Mouse (Mus musculus) CH12.LX (cell line): Measurements from ENCODE around the gene Wasl. TPM values are rescaled to one million over a fixed set of nuclear protein-coding genes. Genes with fewer than 3 reads are reported as not detected.

Source experiments
- DNase-seq: peaks from one replicate; pipeline ENCODE4 v3.0.0-alpha.2; 2013; ENCODE audit errors: extremely low read depth
- H3K27ac ChIP-seq: 2 replicates; pipeline ENCODE4 v1.5.1; 2012; ENCODE audit warnings: low read depth, mild to moderate bottlenecking, control low read depth, moderate library complexity; ENCODE audit not compliant: insufficient read depth
- H3K27me3 ChIP-seq: replicated peaks from 2 replicates; pipeline ENCODE3; 2012; ENCODE audit warnings: inconsistent platforms
- H3K36me3 ChIP-seq, 2 experiments: replicated peaks in 1 of 2; 2 replicates each; pipeline versions ENCODE3 to v1.6.1; 2012; ENCODE audit warnings: inconsistent platforms in 1 of 2, low read length in 1 of 2, mild to moderate bottlenecking in 1 of 2, mixed read lengths in 1 of 2, moderate library complexity in 1 of 2; ENCODE audit not compliant: control insufficient read depth in 1 of 2, insufficient read depth in 1 of 2
- H3K4me1 ChIP-seq, 2 experiments: 2 replicates each; pipeline ENCODE4 v1.6.1; 2012; ENCODE audit warnings: inconsistent platforms in 1 of 2, moderate library complexity in 1 of 2; ENCODE audit not compliant: insufficient read depth in 2 of 2, control insufficient read depth in 1 of 2
- H3K4me2 ChIP-seq: 2 replicates; pipeline ENCODE4 v1.6.1; 2012; ENCODE audit warnings: low read depth, mild to moderate bottlenecking, control low read depth; ENCODE audit not compliant: poor library complexity, insufficient read depth, severe bottlenecking
- H3K4me3 ChIP-seq, 3 experiments: fragments of 150-350 bp in 1 of 3; sonication (generic) in 1 of 3; replicated peaks in 1 of 3; 2 replicates each; pipeline versions ENCODE3 to v1.5.1; 2011 to 2012; ENCODE audit warnings: low read depth in 2 of 3, low read length in 2 of 3, mild to moderate bottlenecking in 2 of 3, moderate library complexity in 2 of 3, control low read depth in 1 of 3, improper control_type of control experiment in 1 of 3, inconsistent platforms in 1 of 3, mixed read lengths in 1 of 3; ENCODE audit not compliant: poor library complexity in 1 of 3
- H3K79me2 ChIP-seq: replicated peaks from 2 replicates; pipeline ENCODE4 v1.6.1; 2012; ENCODE audit warnings: mild to moderate bottlenecking, moderate library complexity; ENCODE audit not compliant: control insufficient read depth, poor library complexity, insufficient read depth, severe bottlenecking; ENCODE audit errors: extremely low read depth
- H3K9ac ChIP-seq: 2 replicates; pipeline ENCODE4 v1.6.1; 2012; ENCODE audit warnings: low read depth, mild to moderate bottlenecking, control low read depth, moderate library complexity; ENCODE audit not compliant: insufficient read depth
- H3K9me3 ChIP-seq: replicated peaks from 2 replicates; pipeline ENCODE3; 2012; ENCODE audit warnings: low read length, inconsistent platforms, mixed read lengths
- BHLHE40 ChIP-seq: IDR thresholded peaks from 2 replicates; pipeline ENCODE4 v1.6.1; 2011; ENCODE audit warnings: mild to moderate bottlenecking, low read depth, low read length, improper control_type of control experiment
- CHD1 ChIP-seq: IDR thresholded peaks from 2 replicates; pipeline ENCODE4 v1.6.1; 2012; ENCODE audit warnings: low read depth, low read length, improper control_type of control experiment, inconsistent platforms
- CTCF ChIP-seq, 2 experiments: IDR thresholded peaks in 1 of 2; conservative IDR thresholded peaks in 1 of 2; 2 replicates each; pipeline ENCODE4 v1.5.1; 2011 to 2012; ENCODE audit warnings: low read depth in 2 of 2, low read length in 2 of 2, improper control_type of control experiment in 1 of 2, inconsistent platforms in 1 of 2, mild to moderate bottlenecking in 1 of 2, moderate library complexity in 1 of 2
- ELF1 ChIP-seq: IDR thresholded peaks from 2 replicates; pipeline ENCODE4 v1.6.1; 2014; ENCODE audit warnings: low read depth, mild to moderate bottlenecking, inconsistent platforms, low read length, improper control_type of control experiment
- IRF4 ChIP-seq: IDR thresholded peaks from 2 replicates; pipeline ENCODE4 v1.6.1; 2014; ENCODE audit warnings: low read depth, mild to moderate bottlenecking, inconsistent platforms, low read length, improper control_type of control experiment
- JUN ChIP-seq: IDR thresholded peaks from 2 replicates; pipeline ENCODE4 v1.6.1; 2011; ENCODE audit warnings: low read depth, mild to moderate bottlenecking, low read length, improper control_type of control experiment, moderate library complexity; ENCODE audit not compliant: insufficient read depth
- JUND ChIP-seq: conservative IDR thresholded peaks from 2 replicates; pipeline ENCODE4 v1.6.1; 2011; ENCODE audit warnings: low read depth, low read length, improper control_type of control experiment
- KAT2A ChIP-seq: IDR thresholded peaks from 2 replicates; pipeline ENCODE4 v1.6.1; 2012; ENCODE audit warnings: low read length, improper control_type of control experiment, inconsistent platforms; ENCODE audit not compliant: insufficient replicate concordance
- MAFK ChIP-seq: IDR thresholded peaks from 2 replicates; pipeline ENCODE4 v1.6.1; 2011; ENCODE audit warnings: low read length, improper control_type of control experiment; ENCODE audit not compliant: insufficient replicate concordance
- MEF2A ChIP-seq: IDR thresholded peaks from 2 replicates; pipeline ENCODE4 v1.6.1; 2014; ENCODE audit warnings: low read depth, mild to moderate bottlenecking, inconsistent platforms, low read length, improper control_type of control experiment, borderline replicate concordance
- MXI1 ChIP-seq: IDR thresholded peaks from 2 replicates; pipeline ENCODE4 v1.6.1; 2011; ENCODE audit warnings: mild to moderate bottlenecking, low read depth, low read length, improper control_type of control experiment
- NRF1 ChIP-seq: IDR thresholded peaks from 2 replicates; pipeline ENCODE4 v1.6.1; 2014; ENCODE audit warnings: low read depth, mild to moderate bottlenecking, inconsistent platforms, low read length, improper control_type of control experiment, moderate library complexity
- PAX5 ChIP-seq: IDR thresholded peaks from 2 replicates; pipeline ENCODE4 v1.6.1; 2012; ENCODE audit warnings: low read length, inconsistent platforms, mixed read lengths
- POLR2AphosphoS2 ChIP-seq: IDR thresholded peaks from 2 replicates; pipeline ENCODE4 v1.6.1; 2011; ENCODE audit warnings: low read depth, low read length, improper control_type of control experiment
- RAD21 ChIP-seq: IDR thresholded peaks from 2 replicates; pipeline ENCODE4 v1.6.1; 2011; ENCODE audit warnings: low read depth, mild to moderate bottlenecking, low read length, improper control_type of control experiment, moderate library complexity
- RCOR1 ChIP-seq: conservative IDR thresholded peaks from 2 replicates; pipeline ENCODE4 v1.6.1; 2012; ENCODE audit warnings: low read depth, mild to moderate bottlenecking, inconsistent platforms, low read length, improper control_type of control experiment
- TBP ChIP-seq: conservative IDR thresholded peaks from 2 replicates; pipeline ENCODE4 v1.6.1; 2011; ENCODE audit warnings: low read depth, low read length, improper control_type of control experiment
- TCF12 ChIP-seq: IDR thresholded peaks from 2 replicates; pipeline ENCODE4 v1.6.1; 2014; ENCODE audit warnings: low read depth, mild to moderate bottlenecking, inconsistent platforms, low read length, improper control_type of control experiment
- USF1 ChIP-seq: IDR thresholded peaks from 2 replicates; pipeline ENCODE4 v1.6.1; 2014; ENCODE audit warnings: low read depth, mild to moderate bottlenecking, inconsistent platforms, low read length, improper control_type of control experiment
- USF2 ChIP-seq: conservative IDR thresholded peaks from 2 replicates; pipeline ENCODE4 v1.6.1; 2011; ENCODE audit warnings: low read depth, low read length, improper control_type of control experiment
- ZNF384 ChIP-seq: IDR thresholded peaks from 2 replicates; pipeline ENCODE4 v1.6.1; 2012; ENCODE audit warnings: low read depth, low read length, improper control_type of control experiment, inconsistent platforms
- dilution Hi-C: fragments of 300-500 bp; cut with MboI; formaldehyde crosslinking; loops from 2 replicates; pipeline ENCODE4 v1.14.3; 2020; ENCODE audit warnings: low sequenced_read_pairs; ENCODE audit not compliant: extremely low pct_unique_long_range_greater_than_20kb, extremely low pct_ligation_motif_present
- in situ Hi-C: fragments of 300-500 bp; cut with MboI; formaldehyde crosslinking; loops from 3 replicates; pipeline ENCODE4 v1.14.3; 2019; ENCODE audit warnings: low sequenced_read_pairs, low pct_ligation_motif_present, low pct_unique_long_range_greater_than_20kb, mixed read lengths
- polyA plus RNA-seq: library from polyadenylated mRNA; unstranded; fragments of >175 nt; gene quantifications from 2 replicates; pipeline ENCODE4 v1.2.1, GENCODE M21; 2012; ENCODE audit warnings: low read depth; ENCODE audit not compliant: insufficient read length
- total RNA-seq, 2 experiments: library from RNA; depleted of rRNA; stranded (reverse); fragments of 300-350 nt in 1 of 2; fragments of >200 nt in 1 of 2; gene quantifications; 2 replicates each; pipeline ENCODE4 v1.2.3; 2012 to 2014

Wasl gene
- total and polyA plus RNA-seq, 3 experiments: 3.9 to 8.4 (median 7.6) TPM

GRCm38 (mm10) chr6:24613918-24614317 lies 50.9 kb downstream of the Wasl start:
- H3K4me2 ChIP-seq: no peak overlapping the region
- in situ Hi-C loops: no loop called here
- no peaks in the 10 kb centered on the region for H3K9me3 ChIP-seq

GRCm38 (mm10) chr6:24613346-24613745 lies 51.5 kb downstream of the Wasl start:
- no peak for TF ChIP-seq IRF4
- no peak for TF ChIP-seq PAX5
- TF ChIP-seq KAT2A: no peak
- no peak for TF ChIP-seq TBP
- TF ChIP-seq TCF12: no peak
- TF ChIP-seq, all 38 proteins: peak for 0
- Histone ChIP-seq H3K4me1 (peaks cover 0 to 9% of the 10 kb centered on the region in 2 experiments; a peak in 2 of 4 replicates), H3K4me2 (no peak overlapping the region), H3K36me3 (peaks cover 19 to 53% of the 10 kb centered on the region in 2 experiments), H3K79me2 (no peaks in the 10 kb centered on the region), H3K27ac (no peak overlapping the region), H3K9me3 (no peaks in the 10 kb centered on the region), H3K9ac (no peak overlapping the region), H3K27me3 (no peaks in the 10 kb centered on the region), H3K4me3 (no peak overlapping the region)
- no peak for DNase-seq
- dilution Hi-C loops (no loop called here), in situ Hi-C loops (no loop called here)

More at GRCm38 (mm10) chr6:24613918-24614317, 50.9 kb downstream of the Wasl start:
- no peak overlapping the region for H3K4me3 ChIP-seq
- TF ChIP-seq USF2: no peak
- dilution Hi-C loops: no loop called here
- H3K9ac ChIP-seq: no peak overlapping the region
- H3K27ac ChIP-seq: no peak overlapping the region
- H3K4me1 ChIP-seq: peaks cover 0 to 3% of the 10 kb centered on the region in 2 experiments; a peak in 2 of 4 replicates
- H3K79me2 ChIP-seq: no peaks in the 10 kb centered on the region
- peaks cover 19 to 57% of the 10 kb centered on the region in 2 experiments for H3K36me3 ChIP-seq
- no peak for DNase-seq
- no peaks in the 10 kb centered on the region for H3K27me3 ChIP-seq

GRCm38 (mm10) chr6:24612074-24612755 lies 52.6 kb downstream of the Wasl start:
- H3K79me2 ChIP-seq: no peaks in the 10 kb centered on the region
- no peak for DNase-seq
- no peak overlapping the region for H3K27ac ChIP-seq
- peaks cover 4 to 20% of the 10 kb centered on the region in 2 experiments for H3K4me1 ChIP-seq
- no peaks in the 10 kb centered on the region for H3K27me3 ChIP-seq
- no peaks in the 10 kb centered on the region for H3K9me3 ChIP-seq
- in situ Hi-C loops: no loop called here
- no peak overlapping the region for H3K4me2 ChIP-seq
- no peak overlapping the region for H3K9ac ChIP-seq
- H3K36me3 ChIP-seq: peaks cover 14 to 42% of the 10 kb centered on the region in 2 experiments
- dilution Hi-C loops: no loop called here
- no peak overlapping the region for H3K4me3 ChIP-seq
- TF ChIP-seq JUND (no peak), USF1 (no peak), ELF1 (no peak), TCF12 (no peak), NRF1 (no peak), PAX5 (no peak), ZNF384 (no peak), MEF2A (no peak), POLR2AphosphoS2 (no peak), JUN (no peak), BHLHE40 (no peak), MAFK (no peak), RAD21 (no peak), CHD1 (no peak), MXI1 (no peak), RCOR1 (no peak), CTCF (conservative IDR thresholded peaks at IDR 0.05 in 1 of 2, IDR thresholded peaks at IDR 0.05 in 1 of 2; ENCODE audit: low read depth in 2 of 2, low read length in 2 of 2) (no peak)
